Mouse (Mus musculus) urinary bladder, postnatal 25 days (tissue): ENCODE results near the gene Mctp1.
A peak's percentile ranks its signal among the peaks of the same experiment; 100 is the strongest.

ENCODE experiments used
- DNase-seq: peaks from one replicate; pipeline ENCODE4 v3.0.0; 2022; ENCODE audit warnings: low spot score

Gene Mctp1

DNA sequence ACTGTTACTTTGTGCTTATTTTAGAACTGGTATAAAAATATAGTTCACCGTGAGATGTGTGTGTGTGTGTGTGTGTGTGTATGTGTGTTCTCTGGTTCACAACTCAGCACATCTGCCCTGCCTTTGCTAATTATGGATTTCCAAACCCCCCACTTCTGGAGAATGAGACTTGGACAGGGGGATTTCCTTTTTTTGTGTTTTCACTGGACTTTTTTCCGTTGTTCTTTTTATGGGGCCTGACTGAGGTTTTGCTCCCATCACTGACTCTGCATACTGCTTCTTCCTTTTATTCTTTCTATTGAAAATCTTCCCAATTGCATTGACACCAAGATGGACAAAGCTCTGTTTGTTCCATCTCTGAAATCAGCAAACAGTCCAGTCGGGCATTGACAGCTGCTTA lies 438.7 kb downstream of the Mctp1 start:
- no peak for DNase-seq

DNA sequence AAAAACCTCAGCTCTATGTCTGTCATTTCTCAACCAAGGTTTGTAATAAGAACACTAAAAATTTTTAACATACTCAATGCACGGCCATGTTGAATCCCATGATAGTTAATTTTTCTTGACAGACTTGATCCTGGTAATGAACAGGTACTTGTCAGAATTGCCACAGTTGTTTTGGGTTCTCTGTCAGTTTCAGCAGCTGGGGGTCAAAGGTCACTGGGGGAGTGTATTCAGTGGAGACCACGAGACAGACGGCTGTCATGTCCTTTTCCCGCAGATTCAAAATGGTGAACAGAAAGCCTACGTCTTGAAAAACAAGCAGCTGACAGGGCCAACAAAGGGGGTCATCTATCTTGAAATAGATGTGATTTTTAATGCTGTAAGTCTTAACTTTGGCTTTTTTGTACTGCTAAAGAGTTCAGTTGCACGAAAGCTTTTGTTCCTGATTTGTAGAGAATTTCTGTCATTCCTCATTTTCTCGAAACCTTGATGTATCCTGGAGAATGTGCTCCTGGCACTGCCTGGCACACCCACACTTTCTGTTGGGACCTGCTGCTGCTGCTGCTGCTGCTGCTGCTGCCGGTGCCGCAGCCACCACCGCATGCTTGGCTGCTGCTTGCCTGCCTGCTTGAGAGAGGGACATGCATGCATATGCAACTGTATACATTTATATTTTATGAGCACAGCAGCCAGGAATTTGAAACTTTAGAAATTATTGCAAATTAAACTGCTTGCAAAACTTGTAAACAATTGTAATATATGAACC lies 440.8 kb downstream of the Mctp1 start:
- DNase-seq, result no peak

DNA sequence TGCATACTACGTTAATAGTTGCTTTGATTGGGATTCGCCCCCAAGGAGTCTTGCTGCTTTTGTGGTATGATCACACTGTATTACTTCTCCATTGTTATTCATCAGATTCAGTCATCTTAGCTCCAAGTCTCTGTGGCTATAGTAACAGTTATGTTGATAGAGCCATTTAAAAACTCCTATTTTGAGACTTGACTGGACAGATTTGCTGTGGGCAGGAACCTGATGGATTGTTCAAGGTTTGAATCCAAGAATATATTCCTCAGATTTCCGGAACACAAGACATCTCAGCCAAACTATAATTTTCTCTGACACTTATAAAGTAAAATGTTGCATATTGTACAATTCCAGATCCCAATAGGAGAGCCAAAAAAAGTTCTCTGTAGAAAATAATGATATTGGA lies 443.4 kb downstream of the Mctp1 start:
- DNase-seq, result no peak

DNA sequence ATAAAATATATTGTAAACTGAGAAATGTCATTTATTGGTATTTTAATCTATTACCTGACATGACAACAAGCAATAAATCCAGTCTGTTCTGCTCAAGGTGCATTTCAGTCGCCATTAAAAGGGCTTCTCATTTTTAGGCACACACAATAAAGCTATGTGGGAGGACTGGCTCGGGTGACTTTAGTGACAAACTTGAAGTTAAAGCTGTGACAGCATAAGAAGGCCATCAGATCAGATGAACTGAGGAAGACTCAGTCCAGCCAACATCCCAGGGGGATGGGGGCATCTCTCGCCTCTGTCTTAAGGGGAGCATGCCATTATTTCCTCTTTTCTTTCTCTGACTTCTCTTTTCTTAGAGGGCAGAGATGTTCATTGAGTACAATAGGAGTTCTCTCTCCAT lies 453.7 kb downstream of the Mctp1 start:
- no peak for DNase-seq

DNA sequence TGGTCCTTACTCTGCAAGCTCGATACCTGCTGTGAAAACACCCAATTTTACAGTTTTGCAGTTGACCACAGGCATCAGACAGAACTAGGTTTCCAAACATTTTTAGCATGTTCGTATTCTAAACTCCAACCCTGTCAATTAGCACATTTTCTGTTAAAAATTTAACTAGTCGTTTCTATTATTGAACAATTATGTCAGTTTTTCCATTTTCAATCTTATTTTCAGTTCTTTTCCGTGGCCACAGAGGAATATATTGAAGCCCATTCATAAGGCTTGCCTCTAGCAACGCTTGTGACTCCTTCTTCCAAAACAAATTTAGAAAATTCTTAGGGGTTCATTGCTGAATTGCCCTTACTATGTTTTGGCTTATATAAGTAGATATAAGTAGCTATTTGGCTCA lies 456.4 kb downstream of the Mctp1 start:
- no peak for DNase-seq

DNA sequence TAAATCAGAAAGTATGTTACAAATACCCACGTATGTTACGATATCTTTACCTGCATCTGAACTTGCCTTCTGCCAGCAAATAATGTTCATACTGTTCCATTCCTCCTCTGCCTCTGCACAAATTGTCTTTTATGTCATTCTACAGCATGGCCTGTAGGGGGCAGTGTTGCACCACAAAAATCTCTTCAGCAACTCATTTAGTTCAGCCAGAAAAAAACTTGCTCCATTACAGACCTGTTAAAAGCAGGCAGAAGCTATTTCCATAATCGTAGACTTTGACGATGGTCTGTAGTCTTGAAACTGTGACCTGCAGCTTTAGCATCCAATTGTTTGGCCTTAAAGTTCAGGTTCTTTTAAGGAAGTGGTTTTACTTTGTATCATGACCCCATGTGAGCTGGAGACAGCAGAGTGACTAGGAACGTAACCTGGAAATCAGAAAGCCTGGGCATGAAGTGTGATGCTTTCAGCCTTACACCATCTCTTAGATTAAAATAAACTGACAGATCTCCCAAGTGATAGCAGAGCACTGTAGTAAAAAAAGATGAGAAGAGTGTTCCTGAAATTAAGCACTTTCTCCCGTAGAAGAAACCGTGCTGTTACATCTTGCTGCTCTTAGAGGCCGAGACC lies 460.4 kb downstream of the Mctp1 start:
- DNase-seq, result peak; percentile 64

DNA sequence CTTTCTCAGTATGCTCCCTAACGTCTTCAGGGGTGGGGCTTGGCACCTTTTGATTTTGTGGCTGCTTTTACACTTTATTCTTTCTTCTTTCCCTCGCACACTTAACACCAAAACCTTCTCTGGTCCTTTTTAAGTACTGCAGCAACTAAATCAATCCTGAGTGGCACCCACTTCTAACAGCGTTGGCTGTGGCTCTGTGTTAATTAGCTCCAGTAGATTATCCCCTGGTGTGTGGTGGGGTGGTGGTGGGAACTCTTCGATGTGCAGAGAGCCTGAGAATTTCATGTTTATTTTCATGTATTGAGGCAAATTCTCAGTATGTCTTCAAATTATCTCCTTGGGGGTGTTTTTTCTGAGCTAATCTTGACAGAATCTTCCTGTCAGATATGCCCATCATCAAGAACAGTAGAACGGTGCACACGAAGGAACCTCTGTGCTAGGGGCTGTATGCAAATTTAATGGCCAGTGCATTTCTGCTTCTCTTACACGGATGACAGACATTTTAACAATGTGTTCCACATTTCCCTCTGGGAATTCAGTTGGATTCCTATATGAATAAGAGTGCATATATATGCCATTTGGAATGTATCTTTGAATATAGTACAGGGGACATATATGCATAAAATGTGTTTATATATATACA lies 466.2 kb downstream of the Mctp1 start:
- DNase-seq, result no peak

DNA sequence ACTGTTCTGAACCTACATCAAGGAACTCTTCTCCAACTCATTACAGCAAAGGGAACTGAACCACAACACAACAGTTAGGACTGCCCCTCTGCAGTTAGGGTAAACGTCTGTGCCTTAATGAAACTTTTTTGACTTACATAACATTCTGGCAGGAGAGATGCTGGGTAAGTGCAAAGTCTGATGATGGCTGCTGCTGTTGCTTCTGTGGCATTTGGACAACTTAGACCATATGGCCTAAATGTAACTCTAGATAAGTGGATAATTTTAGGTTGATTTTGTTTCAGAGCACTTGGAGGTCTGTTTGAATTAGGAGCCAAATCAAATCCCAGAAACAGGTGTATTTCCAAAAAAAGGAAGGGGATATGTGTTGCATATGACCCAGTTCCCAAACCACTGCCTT lies 470.0 kb downstream of the Mctp1 start:
- no peak for DNase-seq

DNA sequence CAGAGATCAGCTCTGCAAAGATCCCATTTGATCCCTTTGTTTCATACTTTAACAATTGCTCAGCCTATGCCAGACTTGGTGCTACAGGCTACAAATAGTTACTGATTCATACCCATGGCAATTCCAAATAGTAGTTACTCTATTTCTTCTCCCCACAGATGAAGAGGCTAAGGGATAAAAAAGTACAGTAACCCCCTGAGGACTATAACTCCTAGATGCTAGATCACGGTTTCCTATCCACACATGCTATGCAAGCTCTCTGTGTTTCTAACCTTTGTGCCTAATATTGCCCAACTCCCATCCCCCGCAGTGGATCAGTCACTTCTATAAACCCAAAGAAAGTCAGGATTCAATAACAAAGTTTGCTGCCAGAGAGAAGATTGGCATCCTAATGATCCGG lies 470.7 kb downstream of the Mctp1 start:
- no peak for DNase-seq

DNA sequence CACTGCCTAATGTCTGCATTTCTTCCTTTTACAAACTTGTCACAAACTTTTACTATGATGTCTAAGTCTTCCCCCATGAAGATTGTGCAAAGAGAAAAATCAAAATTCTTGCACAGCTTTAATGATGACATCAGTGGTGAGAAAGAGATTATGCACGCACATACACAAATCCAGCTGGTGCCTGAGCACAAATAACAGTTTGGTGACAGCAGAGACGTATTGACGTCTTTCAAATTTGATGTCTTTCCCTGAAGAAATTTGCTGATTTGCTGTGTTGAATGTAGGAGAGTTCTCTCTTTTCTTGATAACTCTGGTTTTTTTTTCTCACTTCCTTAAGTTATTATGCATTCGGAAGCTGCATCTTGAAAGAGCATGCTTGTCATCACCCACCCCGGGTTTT lies 472.7 kb downstream of the Mctp1 start:
- DNase-seq, result no peak

DNA sequence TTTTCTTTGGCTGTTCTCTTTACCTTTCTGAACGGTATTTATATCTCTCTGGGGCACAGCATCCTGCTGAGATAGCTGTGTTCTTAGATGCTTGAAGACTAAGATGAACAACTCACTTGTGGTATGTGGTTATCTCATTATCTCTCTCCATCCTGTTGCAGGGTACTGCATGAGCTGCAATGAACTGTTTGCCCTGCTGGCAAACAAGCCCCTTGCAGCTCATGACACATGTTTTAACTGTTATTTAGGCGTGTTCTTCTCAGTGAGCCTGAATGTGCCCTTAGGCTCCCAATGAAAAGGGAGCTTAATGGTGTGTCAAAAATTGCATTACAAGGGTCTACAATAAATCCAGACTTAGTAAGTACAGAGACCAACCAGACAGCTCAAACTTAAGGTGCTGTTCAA lies 473.7 kb downstream of the Mctp1 start:
- no peak for DNase-seq

DNA sequence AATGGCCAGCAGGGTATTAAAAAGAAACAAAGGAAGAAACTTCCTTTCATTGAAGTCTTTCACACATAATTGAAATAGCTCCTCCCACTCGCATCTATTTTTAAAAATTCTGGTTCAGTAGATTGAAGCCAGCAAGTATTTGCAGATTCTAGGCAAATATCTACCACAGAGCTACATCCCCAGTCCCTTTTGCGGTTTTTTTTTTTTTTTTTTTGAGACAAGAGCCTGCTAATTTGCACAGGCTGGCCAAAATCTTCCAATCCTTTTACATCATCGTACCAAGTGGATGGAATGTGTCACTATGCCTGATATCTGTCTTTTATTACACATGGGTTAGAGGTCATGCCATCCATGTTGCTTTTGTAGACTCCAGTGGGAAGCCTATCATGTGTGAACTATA lies 486.0 kb downstream of the Mctp1 start:
- DNase-seq, result no peak

DNA sequence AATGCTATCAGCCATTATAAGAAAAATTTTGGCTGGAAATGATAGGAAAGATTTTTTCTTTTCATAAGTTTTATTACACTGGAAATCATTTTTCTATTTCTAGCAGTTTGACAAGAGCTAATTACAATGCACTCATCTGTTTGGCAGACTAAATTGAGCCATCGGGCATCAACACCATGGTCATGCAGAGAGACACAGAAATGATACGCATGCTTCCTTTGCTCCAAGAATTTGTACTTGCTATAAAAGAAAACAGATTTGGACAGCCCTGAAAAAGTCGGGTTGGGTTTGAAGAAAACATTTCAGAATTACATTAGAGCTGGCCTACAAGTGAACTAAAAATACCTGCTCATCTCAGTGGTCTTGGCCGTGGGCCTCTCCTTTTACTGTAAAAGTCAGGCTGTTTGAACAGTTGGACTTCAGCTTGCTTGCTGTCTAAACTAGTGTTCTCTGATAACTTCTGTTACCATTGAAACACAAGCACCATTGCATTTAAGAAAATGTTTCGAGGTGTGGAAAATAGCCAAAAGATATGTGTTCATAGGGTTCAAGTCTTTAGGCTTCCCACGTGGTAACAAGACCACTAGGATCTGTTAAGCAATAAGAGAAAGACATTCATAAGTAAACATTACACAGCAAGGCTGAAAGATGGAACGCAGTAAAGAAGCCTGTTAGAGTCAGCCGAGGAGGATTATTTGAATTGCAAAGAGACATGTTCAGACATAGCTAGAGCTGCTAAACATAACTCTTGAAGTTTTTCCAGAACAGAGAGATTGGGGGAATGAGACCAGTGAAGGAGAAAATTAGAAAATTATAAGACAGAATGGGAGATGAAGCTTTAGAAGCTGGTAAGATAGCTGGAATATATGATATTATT lies 493.8 kb downstream of the Mctp1 start:
- DNase-seq, result no peak

DNA sequence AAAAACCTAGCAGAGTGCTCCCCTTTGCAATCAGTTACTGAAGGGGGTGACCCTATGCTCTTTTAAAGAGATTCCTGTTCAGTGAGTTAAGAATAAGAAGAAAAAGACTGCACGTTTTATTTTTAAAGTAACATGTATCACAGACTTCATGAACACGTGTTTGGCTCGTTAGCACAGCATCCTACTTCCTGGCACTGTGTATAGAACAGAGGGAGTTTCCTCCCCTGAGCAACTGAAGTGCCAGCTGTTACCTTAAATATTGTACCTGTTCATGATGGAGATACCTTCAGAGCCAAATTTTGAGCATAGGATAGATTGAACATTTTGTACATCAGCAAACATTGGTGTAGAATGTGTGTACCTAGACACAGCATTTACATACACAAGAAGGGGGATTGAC lies 494.7 kb downstream of the Mctp1 start:
- DNase-seq, result no peak

DNA sequence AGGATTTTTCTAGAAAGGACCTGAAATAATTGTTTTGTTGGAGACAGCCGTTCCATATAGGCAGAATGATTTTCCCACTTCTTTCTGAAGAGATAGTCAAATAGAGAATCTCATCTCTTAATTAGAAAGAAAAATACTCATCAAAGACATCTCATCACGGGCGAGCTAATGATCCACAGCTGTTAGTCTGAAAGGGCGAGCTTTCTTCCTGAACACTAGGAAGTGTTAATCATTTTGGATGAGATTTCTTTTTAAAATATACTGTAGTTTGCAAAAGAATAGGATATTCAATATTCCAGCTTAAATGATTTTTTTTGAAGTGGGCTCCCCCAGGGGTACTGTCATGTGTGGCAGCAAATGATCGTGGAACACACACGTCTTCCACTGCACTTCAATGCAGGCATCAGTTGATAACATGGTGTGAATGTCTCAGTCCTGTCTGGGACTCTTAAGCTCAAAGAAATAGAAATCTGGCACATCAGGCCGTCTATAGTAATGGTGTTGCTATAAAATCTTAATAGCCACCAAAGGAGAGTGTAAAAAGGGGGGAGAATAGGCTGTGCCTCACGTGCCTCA lies 500.3 kb downstream of the Mctp1 start:
- DNase-seq, result no peak

DNA sequence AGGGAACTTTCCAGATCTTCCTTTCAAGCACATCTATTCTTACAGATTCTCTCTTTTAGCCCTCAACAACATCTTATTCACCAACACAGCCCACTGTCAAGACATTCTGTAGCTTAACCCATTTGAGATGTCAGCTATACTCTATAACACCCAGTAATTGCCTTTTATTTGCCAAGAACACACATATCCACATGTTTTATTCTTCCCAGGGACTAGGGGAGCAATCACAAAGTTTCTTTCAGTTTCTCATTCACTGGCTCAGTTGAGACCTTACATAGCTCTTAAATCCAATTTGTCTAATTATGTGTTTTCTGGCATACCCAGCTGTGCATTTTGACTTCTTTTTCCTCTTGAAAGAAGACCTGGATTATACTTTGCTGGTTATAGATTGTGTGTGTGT lies 508.7 kb downstream of the Mctp1 start:
- no peak for DNase-seq

DNA sequence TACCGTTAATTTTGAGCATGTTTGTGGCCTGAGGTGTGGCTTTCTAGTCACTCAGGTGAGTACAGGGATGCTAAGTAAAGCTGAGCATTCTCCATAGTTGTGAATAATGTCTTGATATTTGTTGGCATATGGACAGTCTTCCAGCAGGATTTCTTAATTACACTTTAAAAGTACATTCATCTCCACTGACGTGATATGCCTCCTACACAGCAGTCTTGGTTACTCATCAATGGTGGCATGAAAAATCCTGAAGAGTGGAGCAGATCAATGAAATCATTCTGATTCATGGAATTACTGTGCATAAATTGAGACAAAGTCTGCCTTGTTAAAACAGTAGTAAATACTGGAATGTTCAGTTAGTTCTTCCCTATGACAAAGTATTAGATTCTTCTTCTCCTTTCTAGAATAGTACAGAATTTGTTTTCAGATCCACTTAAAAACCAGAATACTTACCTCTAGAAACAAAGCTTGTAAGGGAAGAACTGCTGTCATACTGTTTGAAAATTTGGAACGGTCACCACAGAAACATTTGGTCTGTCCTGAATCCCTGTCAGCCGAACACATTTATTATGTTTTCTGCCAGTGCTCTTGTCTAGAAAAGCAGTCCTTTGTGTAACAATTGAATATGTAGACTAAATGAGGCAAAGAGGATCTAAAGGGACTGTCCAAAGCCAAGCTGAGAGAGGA lies 511.6 kb downstream of the Mctp1 start:
- no peak for DNase-seq

DNA sequence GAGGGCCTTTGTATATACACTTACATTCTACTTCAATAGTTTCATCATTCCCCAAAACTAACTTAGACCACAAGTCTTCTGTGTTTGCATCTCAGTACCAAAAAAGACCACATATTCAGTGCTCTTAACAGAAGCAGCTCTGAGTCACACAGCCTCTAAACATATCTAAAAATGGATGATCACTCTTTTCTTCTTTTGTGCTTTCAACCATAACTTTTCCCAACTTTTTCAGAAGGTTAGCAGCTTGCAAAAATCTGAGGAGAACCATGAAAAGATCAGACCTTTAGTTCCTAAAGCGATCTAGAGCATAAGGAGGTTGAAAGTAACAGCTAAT lies 512.1 kb downstream of the Mctp1 start:
- no peak for DNase-seq

DNA sequence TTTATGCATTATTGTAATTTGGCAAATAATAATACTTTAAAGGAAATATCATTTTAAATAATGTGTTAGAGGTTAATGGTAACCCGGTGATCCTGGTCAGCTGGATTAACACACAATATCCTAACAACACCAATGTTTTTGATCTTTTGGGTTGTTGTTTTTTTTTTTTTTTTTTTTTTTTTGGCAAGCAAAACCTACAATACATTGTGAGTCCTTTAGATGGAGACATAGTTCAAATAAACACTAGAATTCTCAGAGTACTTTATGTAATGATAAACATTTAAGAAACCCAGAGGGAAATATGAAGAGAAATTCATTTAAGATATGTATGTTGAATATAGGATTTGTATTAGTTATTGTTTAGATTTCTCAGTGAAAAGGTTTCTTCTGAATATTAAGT lies 534.0 kb downstream of the Mctp1 start:
- DNase-seq, result no peak

DNA sequence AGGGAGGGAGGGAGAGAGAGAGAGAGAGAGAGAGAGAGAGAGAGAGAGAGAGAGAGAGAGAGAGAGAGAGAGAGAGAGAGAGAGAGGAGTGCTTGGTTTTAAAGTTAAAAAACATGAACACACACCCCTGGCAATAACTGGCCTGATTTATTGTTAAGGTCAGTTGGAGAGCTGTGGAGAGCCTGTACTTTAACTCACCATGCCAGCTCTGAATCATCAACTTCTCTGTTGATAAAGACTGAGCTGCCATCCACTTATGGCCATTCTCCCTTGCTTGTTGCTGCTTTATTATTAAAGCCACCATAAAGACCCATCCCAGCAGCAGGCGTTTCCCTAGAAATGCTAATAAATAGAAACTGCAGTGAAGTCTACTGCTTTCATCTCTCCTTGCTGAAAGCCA lies 542.5 kb downstream of the Mctp1 start:
- no peak for DNase-seq

DNA sequence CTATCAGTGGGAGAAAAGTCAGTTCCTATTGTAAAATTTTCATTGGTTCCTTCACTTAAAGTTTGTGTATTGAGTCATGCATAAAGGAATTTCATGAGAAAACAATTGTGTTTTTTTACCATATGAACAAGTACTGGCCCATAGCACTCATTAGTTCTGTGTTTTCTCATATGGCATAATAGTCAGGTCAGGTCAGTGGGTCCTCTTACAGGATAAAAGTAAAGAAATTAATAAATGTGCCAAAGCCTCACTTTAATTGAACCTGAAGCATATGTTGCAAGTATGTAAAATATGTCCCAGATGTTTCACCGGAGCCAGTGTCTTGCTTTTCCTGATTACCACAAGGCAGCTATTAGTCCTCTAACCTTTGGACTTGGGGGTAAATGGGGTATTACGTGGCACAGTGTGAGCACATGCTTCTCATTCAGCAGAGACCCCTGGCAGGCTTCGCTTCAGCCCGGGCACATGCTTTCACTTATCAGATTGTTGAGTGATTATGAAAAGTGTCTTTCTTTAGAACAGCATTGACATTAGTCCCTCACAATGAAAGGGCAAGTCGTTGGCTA lies 543.6 kb downstream of the Mctp1 start:
- no peak for DNase-seq
